Mouse (Mus musculus): ENCODE measurements at regions not wholly inside any gene's neighbourhood (a gene's known extent, or its start where the extent isn't known, plus 50 kb on each side); places are given as distances from the start of the nearest gene placed in this dataset.
"Not testable (repeated sequence)": the region's sequence is repeated elsewhere in the genome, so short reads cannot be mapped to it uniquely, and the experiment has no call there.

GRCm38 (mm10) chr13:5527400-5527799 lies 333.9 kb upstream of the Klf6 start:
- no peak for DNase-seq (ENCODE audit: low spot score in 2 of 2)

- no peak for DNase-seq (ENCODE audit: low spot score in 2 of 2)
Measured at GRCm38 (mm10) chr13:5540321-5540720, 321.0 kb upstream of the Klf6 start.

- DNase-seq (ENCODE audit: low spot score in 2 of 2): no peak
Measured at GRCm38 (mm10) chr13:5545521-5545920, 315.8 kb upstream of the Klf6 start.

GRCm38 (mm10) chr13:5546011-5546410 lies 315.3 kb upstream of the Klf6 start:
- no peak for DNase-seq (ENCODE audit: low spot score in 2 of 2)

GRCm38 (mm10) chr13:5546937-5547336 lies 314.3 kb upstream of the Klf6 start:
- no peak for DNase-seq (ENCODE audit: low spot score in 2 of 2)

- DNase-seq (ENCODE audit: low spot score in 2 of 2): no peak
Measured at GRCm38 (mm10) chr13:5548768-5549167, 312.5 kb upstream of the Klf6 start.

GRCm38 (mm10) chr13:5549175-5549574 lies 312.1 kb upstream of the Klf6 start:
- no peak for DNase-seq (ENCODE audit: low spot score in 2 of 2)

- DNase-seq (ENCODE audit: low spot score in 2 of 2): no peak
Measured at GRCm38 (mm10) chr13:5549747-5550146, 311.5 kb upstream of the Klf6 start.

- DNase-seq (ENCODE audit: low spot score in 2 of 2): no peak
Measured at GRCm38 (mm10) chr13:5550354-5550753, 310.9 kb upstream of the Klf6 start.

GRCm38 (mm10) chr13:5551131-5551530 lies 310.2 kb upstream of the Klf6 start:
- DNase-seq (ENCODE audit: low spot score in 2 of 2): no peak

- no peak for DNase-seq (ENCODE audit: low spot score in 2 of 2)
Measured at GRCm38 (mm10) chr13:5553461-5553860, 307.8 kb upstream of the Klf6 start.

- DNase-seq (ENCODE audit: low spot score in 2 of 2): no peak
Measured at GRCm38 (mm10) chr13:5558095-5558494, 303.2 kb upstream of the Klf6 start.

GRCm38 (mm10) chr13:5566479-5566878 lies 294.8 kb upstream of the Klf6 start:
- no peak for DNase-seq (ENCODE audit: low spot score in 2 of 2)

GRCm38 (mm10) chr13:5566896-5567295 lies 294.4 kb upstream of the Klf6 start:
- DNase-seq (ENCODE audit: low spot score in 2 of 2): no peak

GRCm38 (mm10) chr13:5569579-5569978 lies 291.7 kb upstream of the Klf6 start:
- no peak for DNase-seq (ENCODE audit: low spot score in 2 of 2)

GRCm38 (mm10) chr13:5570386-5570785 lies 290.9 kb upstream of the Klf6 start:
- DNase-seq (ENCODE audit: low spot score in 2 of 2): no peak

- DNase-seq (ENCODE audit: low spot score in 2 of 2): no peak
Measured at GRCm38 (mm10) chr13:5576568-5576967, 284.7 kb upstream of the Klf6 start.

- not testable (repeated sequence) for DNase-seq (ENCODE audit: low spot score in 2 of 2)
Measured at GRCm38 (mm10) chr13:5583681-5584080, 277.6 kb upstream of the Klf6 start.

GRCm38 (mm10) chr13:5587196-5587595 lies 274.1 kb upstream of the Klf6 start:
- no peak for DNase-seq (ENCODE audit: low spot score in 2 of 2)

GRCm38 (mm10) chr13:5591286-5591685 lies 270.0 kb upstream of the Klf6 start:
- DNase-seq (ENCODE audit: low spot score in 2 of 2): no peak

GRCm38 (mm10) chr13:5591837-5592555 lies 269.3 kb upstream of the Klf6 start:
- no peak for DNase-seq (ENCODE audit: low spot score in 2 of 2)

GRCm38 (mm10) chr13:5592556-5593061 lies 268.7 kb upstream of the Klf6 start:
- DNase-seq (ENCODE audit: low spot score in 2 of 2): no peak

GRCm38 (mm10) chr13:5601648-5602047 lies 259.6 kb upstream of the Klf6 start:
- no peak for DNase-seq (ENCODE audit: low spot score in 2 of 2)

Data from thymus, postnatal 10 days (tissue).